8 mouse cellular contexts compared by ENCODE assay signal in genomic region chr2:158556225-158556624, GRCm38 (mm10). TPM values are rescaled to one million over a fixed set of nuclear protein-coding genes. Genes with fewer than 3 reads are reported as not detected.
DNase-seq lines count a peak whose midpoint lies in the region; TF ChIP-seq lines count a peak whose summit lies in the region.

No protein-coding gene starts in this region.

- H3K36me3 ChIP-seq in megakaryocyte, embryonic 14.5 days (replicated peaks; ENCODE audit: low read length), result no peaks in the 10 kb centered on the region

- H3K9me3 ChIP-seq in megakaryocyte, embryonic 14.5 days, result peaks cover 19% of the 10 kb centered on the region

- peaks cover 78% of the 10 kb centered on the region for H3K27me3 ChIP-seq in megakaryocyte, embryonic 14.5 days (replicated peaks)

- peak overlapping the region; percentile 56 for H3K4me3 ChIP-seq in gastrocnemius, adult 2 months
- peak overlapping the region; percentile 29 for H3K4me3 ChIP-seq in left cerebral cortex, adult 2 months
- peak overlapping the region; percentile 87 for H3K4me3 ChIP-seq in megakaryocyte, embryonic 14.5 days (replicated peaks)

- intact Hi-C loops in gastrocnemius, adult 2 months (cut with DNase I), result no loop called here
- intact Hi-C loops in left cerebral cortex, adult 2 months (cut with DNase I), result no loop called here

- H3K27ac ChIP-seq in gastrocnemius, adult 2 months, result no peak overlapping the region
- no peak overlapping the region for H3K27ac ChIP-seq in left cerebral cortex, adult 2 months

- DNase-seq in ZHBTc4 (ENCODE audit: low read depth, low spot score), result peak; percentile 83
- peak; percentile 77 to 81 for DNase-seq in cerebellum, postnatal 36 days
- peak; percentile 64 for DNase-seq in gastrocnemius, adult 2 months
- DNase-seq in induced T-regulatory cell, adult 2 months (ENCODE audit: low read depth), result peak; percentile 79
- DNase-seq in left cerebral cortex, adult 2 months (ENCODE audit: extremely low spot score in 1 of 2, low spot score in 2 of 2), result peak; percentile 77 to 89
- peak; percentile 80 for DNase-seq in right cerebral cortex, postnatal 14 days
- DNase-seq in yolk sac, embryonic 10.5 days (ENCODE audit: low spot score), result peak; percentile 23

- peaks cover 23% of the 10 kb centered on the region for H3K4me1 ChIP-seq in megakaryocyte, embryonic 14.5 days

- TF ChIP-seq CTCF in gastrocnemius, adult 2 months (IDR thresholded peaks at IDR 0.05), result peak; percentile 92
- peak; percentile 94 for TF ChIP-seq CTCF in left cerebral cortex, adult 2 months (IDR thresholded peaks at IDR 0.05)

RNA-seq across cellular contexts. Expression of gene Arhgap40, which starts 43.6 kb away (rescaled TPM):
- total RNA-seq in gastrocnemius, adult 2 months (2021), result under 1 TPM in 1 of 2 experiments, not detected in 1; 0.14 TPM
- total RNA-seq in left cerebral cortex, adult 2 months (2021), result under 1 TPM in 1 of 2 experiments, not detected in 1; 0.52 TPM
- not detected in 2 replicates for polyA plus RNA-seq in megakaryocyte, embryonic 14.5 days (2012; ENCODE audit: insufficient read depth, low replicate concordance)

RNA-seq across cellular contexts. Expression of gene Adig, which starts 53.8 kb away (rescaled TPM):
- 1 to 10 TPM; 3.1 to 5.5 TPM for total RNA-seq in gastrocnemius, adult 2 months (2021)
- total RNA-seq in left cerebral cortex, adult 2 months (2021), result not detected
- polyA plus RNA-seq in megakaryocyte, embryonic 14.5 days (2012; ENCODE audit: insufficient read depth, low replicate concordance), result 0.37 TPM in 1 of 2 replicates, not detected in the other

RNA-seq across cellular contexts. Expression of gene Slc32a1, which starts 54.3 kb away (rescaled TPM):
- not detected for total RNA-seq in gastrocnemius, adult 2 months (2021)
- total RNA-seq in left cerebral cortex, adult 2 months (2021), result 10 to 100 TPM; 83.5 to 97.2 TPM
- polyA plus RNA-seq in megakaryocyte, embryonic 14.5 days (2012; ENCODE audit: insufficient read depth, low replicate concordance), result 1.6 and 1.9 TPM in 2 replicates

Comparison
In these comparisons a context has a peak if more than half of its experiments do, and no peak if none do; other contexts are left out.
1. DNase-seq: peak in every context shown above with its lines; median percentile 83 in ZHBTc4; 83 in left cerebral cortex, adult 2 months; 80 in right cerebral cortex, postnatal 14 days; 79 in cerebellum, postnatal 36 days; 79 in induced T-regulatory cell, adult 2 months; 64 in gastrocnemius, adult 2 months; 23 in yolk sac, embryonic 10.5 days.
2. H3K4me3 ChIP-seq: peak in every context shown above with its lines; median percentile 87 in megakaryocyte, embryonic 14.5 days; 56 in gastrocnemius, adult 2 months; 29 in left cerebral cortex, adult 2 months.
3. RNA of gene Adig, which starts 53.8 kb away (total RNA-seq): 3.1 to 5.5 TPM in gastrocnemius, adult 2 months; not detected in left cerebral cortex, adult 2 months; every median in the first group is over 4 times any median in the second.
4. RNA of gene Slc32a1, which starts 54.3 kb away (total RNA-seq): 83.5 to 97.2 TPM in left cerebral cortex, adult 2 months; not detected in gastrocnemius, adult 2 months; every median in the first group is over 10 times any median in the second.